Mouse (Mus musculus): ENCODE results near the gene Sds. TPM values are rescaled to one million over a fixed set of nuclear protein-coding genes. Genes with fewer than 3 reads are reported as not detected.

Gene Sds
- polyA plus RNA-seq, 1 experiment from 2014 or later, result not detected

DNA sequence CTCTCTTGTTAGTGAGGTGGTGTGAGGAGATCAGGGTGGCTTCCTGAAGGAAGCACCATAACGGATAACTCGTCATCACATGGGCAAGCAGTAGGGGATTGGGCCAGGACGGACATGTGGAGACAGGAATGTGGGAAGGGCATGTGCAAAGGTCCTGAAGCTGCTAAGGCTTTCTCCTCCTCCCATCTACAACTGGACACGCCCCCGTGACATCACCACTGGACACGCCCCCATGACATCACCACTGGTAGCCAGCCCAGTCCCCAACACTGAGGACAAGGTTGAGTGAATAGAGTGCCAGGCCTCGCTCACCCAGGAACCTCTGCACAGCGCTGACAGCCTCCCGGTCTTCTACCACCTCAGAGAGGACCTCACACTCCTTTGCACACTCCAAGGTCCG lies 17.2 kb upstream of the Sds start:
- Histone ChIP-seq H3K36me3 (ENCODE audit: control insufficient read depth, insufficient read depth, low read length) (no peaks in the 10 kb centered on the region), H3K27me3 (ENCODE audit: control insufficient read depth, insufficient read depth, low read depth, low read length) (peaks cover 16% of the 10 kb centered on the region), H3K9ac (ENCODE audit: low read length) (no peak overlapping the region), H3K27ac (ENCODE audit: low read length) (no peak overlapping the region), H3K4me3 (ENCODE audit: low read length) (no peak overlapping the region), H3K4me1 (replicated peaks; ENCODE audit: control insufficient read depth, insufficient read depth, low read length) (no peaks in the 10 kb centered on the region), H3K9me3 (ENCODE audit: control insufficient read depth, low read length) (no peaks in the 10 kb centered on the region), H3K4me2 (ENCODE audit: low read depth, low read length) (no peak overlapping the region)
- ATAC-seq (ENCODE audit: low read depth), result no peak
- 65% methylated on average over 10 of the region's 10 CpGs for WGBS

DNA sequence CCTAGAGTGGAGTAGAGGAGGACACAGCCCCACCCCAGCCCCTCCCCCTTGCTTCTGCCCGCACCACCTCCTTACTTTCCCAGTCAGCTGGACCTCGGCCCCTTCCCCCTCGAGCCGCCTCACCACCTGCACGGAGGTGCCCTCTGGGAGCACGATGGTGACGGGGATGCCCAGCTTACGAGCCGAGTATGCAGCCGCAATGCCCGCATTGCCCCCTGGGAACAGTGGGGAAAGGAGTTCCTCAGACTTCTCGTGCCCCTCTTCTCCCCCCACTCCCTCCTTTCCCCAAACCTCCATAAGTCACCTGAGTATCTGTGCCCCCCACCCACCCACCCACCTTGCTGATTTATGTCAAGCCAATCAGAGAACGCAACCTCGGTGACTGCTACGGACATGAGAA lies 14.4 kb upstream of the Sds start:
- WGBS, result 53% methylated on average over 15 of the region's 15 CpGs
- Histone ChIP-seq H3K4me3 (ENCODE audit: low read length) (no peak overlapping the region), H3K9ac (ENCODE audit: low read length) (no peak overlapping the region), H3K9me3 (ENCODE audit: control insufficient read depth, low read length) (no peaks in the 10 kb centered on the region), H3K4me1 (replicated peaks; ENCODE audit: control insufficient read depth, insufficient read depth, low read length) (no peaks in the 10 kb centered on the region), H3K36me3 (ENCODE audit: control insufficient read depth, insufficient read depth, low read length) (no peaks in the 10 kb centered on the region), H3K27me3 (ENCODE audit: control insufficient read depth, insufficient read depth, low read depth, low read length) (peaks cover 4% of the 10 kb centered on the region), H3K27ac (ENCODE audit: low read length) (no peak overlapping the region), H3K4me2 (ENCODE audit: low read depth, low read length) (no peak overlapping the region)
- ATAC-seq (ENCODE audit: low read depth), result no peak

DNA sequence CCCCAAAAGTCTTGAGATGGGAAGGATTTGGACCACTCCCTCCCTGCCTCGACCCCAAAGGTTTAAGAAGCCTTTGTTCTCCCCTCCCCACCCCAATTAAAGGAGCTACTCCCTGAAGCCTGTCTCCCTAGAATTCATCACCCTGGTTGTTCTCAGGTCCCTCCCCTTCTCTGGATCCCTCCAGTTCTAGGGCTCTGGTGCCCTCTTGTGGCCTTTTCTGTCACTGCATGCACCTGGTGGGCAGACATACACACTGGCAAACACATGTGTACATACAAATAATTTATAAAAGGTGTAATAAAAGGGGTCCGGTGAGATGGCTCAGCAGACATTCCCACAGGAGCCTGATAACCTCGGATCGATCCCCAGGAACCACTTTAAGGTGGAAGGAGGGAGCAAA lies 12.0 kb upstream of the Sds start:
- no peak overlapping the region for H3K27ac ChIP-seq (ENCODE audit: low read length)
- no peaks in the 10 kb centered on the region for H3K36me3 ChIP-seq (ENCODE audit: control insufficient read depth, insufficient read depth, low read length)
- H3K9ac ChIP-seq (ENCODE audit: low read length), result no peak overlapping the region
- H3K4me3 ChIP-seq (ENCODE audit: low read length), result no peak overlapping the region
- no peak for ATAC-seq (ENCODE audit: low read depth)
- peaks cover 4% of the 10 kb centered on the region for H3K27me3 ChIP-seq (ENCODE audit: control insufficient read depth, insufficient read depth, low read depth, low read length)
- 69% methylated on average over 4 of the region's 4 CpGs for WGBS
- no peaks in the 10 kb centered on the region for H3K9me3 ChIP-seq (ENCODE audit: control insufficient read depth, low read length)
- no peaks in the 10 kb centered on the region for H3K4me1 ChIP-seq (replicated peaks; ENCODE audit: control insufficient read depth, insufficient read depth, low read length)
- H3K4me2 ChIP-seq (ENCODE audit: low read depth, low read length), result no peak overlapping the region

DNA sequence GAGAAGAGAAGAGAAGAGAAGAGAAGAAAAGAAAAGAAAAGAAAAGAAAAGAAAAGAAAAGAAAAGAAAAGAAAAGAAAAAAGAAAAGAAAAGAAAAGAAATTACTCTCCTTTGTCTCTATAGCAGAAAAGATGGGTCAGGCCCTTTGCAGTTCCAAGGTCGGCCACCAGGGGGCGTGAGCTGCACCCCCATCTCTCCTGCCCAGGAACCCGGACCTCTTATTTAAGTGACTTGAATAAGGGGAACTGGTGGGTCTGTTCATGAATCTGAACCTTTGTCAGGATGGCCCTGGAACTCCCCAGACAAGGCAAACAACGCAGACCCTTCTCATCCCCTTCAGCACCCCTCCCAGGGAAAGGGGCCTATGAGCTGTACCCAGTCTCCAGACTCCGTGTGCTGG lies 11.3 kb upstream of the Sds start:
- Histone ChIP-seq H3K27me3 (ENCODE audit: control insufficient read depth, insufficient read depth, low read depth, low read length) (peaks cover 4% of the 10 kb centered on the region), H3K27ac (ENCODE audit: low read length) (no peak overlapping the region), H3K9ac (ENCODE audit: low read length) (no peak overlapping the region), H3K4me1 (replicated peaks; ENCODE audit: control insufficient read depth, insufficient read depth, low read length) (no peaks in the 10 kb centered on the region), H3K4me3 (ENCODE audit: low read length) (no peak overlapping the region), H3K36me3 (ENCODE audit: control insufficient read depth, insufficient read depth, low read length) (no peaks in the 10 kb centered on the region), H3K4me2 (ENCODE audit: low read depth, low read length) (no peak overlapping the region), H3K9me3 (ENCODE audit: control insufficient read depth, low read length) (no peaks in the 10 kb centered on the region)
- 39% methylated on average over 5 of the region's 5 CpGs for WGBS
- ATAC-seq (ENCODE audit: low read depth), result no peak

DNA sequence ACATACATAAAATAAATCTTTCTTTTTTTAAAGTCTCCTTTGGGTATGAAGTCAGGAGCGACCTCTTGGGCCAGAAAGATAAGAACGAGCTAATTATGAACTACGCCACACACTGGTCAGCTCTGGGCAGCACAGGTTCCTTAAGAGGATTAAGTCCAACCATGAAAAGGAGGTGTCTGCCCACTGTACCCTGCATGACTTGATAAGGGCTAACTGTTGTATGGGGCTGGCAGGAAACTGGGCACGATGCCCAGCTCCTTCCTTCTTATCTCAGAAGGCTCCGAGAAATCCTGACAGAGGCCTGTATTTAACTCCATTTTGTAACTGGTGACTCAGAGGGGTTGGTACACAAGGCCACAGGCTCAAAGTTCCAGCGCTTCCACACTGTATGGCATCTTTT lies 10.5 kb upstream of the Sds start:
- 52% methylated on average over 6 of the region's 6 CpGs for WGBS
- ATAC-seq (ENCODE audit: low read depth), result peak; percentile 79
- H3K27ac ChIP-seq (ENCODE audit: low read length), result no peak overlapping the region

DNA sequence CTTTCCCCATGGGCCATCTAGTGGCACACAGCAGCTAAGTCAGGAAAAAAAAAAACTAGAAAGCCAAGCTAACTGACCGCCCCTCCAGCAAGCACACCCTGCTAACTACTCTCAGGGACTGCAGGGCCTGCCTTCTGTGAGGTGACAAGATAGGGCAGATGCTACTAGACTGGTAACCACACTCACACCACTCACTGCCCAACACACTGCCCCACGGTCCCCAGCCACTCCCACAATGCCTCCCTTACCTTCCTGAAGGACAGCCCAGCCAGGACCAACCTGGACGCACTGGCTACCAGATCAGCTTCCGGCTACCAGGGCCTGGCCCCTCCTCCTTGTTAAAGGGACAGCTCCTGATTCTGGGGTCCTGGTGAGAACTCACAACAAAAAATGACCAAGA lies 9.3 kb upstream of the Sds start:
- H3K9ac ChIP-seq (ENCODE audit: low read length), result no peak overlapping the region; the same call in 1 of the 2 replicates
- H3K9me3 ChIP-seq (ENCODE audit: control insufficient read depth, low read length), result no peaks in the 10 kb centered on the region
- peaks cover 4% of the 10 kb centered on the region; the same call in 1 of the 2 replicates for H3K27me3 ChIP-seq (ENCODE audit: control insufficient read depth, insufficient read depth, low read depth, low read length)
- no peaks in the 10 kb centered on the region for H3K4me1 ChIP-seq (replicated peaks; ENCODE audit: control insufficient read depth, insufficient read depth, low read length)
- H3K36me3 ChIP-seq (ENCODE audit: control insufficient read depth, insufficient read depth, low read length), result no peaks in the 10 kb centered on the region
- peak overlapping the region; percentile 27 for H3K4me3 ChIP-seq (ENCODE audit: low read length)
- no peak overlapping the region for H3K27ac ChIP-seq (ENCODE audit: low read length)
- WGBS, result 2% methylated on average over 4 of the region's 4 CpGs
- peak overlapping the region; percentile 33 for H3K4me2 ChIP-seq (ENCODE audit: low read depth, low read length)
- no peak for ATAC-seq (ENCODE audit: low read depth)

More for the DNA sequence above, 10.5 kb upstream of the Sds start:
- H3K4me2 ChIP-seq (ENCODE audit: low read depth, low read length), result no peak overlapping the region
- no peaks in the 10 kb centered on the region for H3K4me1 ChIP-seq (replicated peaks; ENCODE audit: control insufficient read depth, insufficient read depth, low read length)
- H3K27me3 ChIP-seq (ENCODE audit: control insufficient read depth, insufficient read depth, low read depth, low read length), result peaks cover 4% of the 10 kb centered on the region
- no peak overlapping the region for H3K9ac ChIP-seq (ENCODE audit: low read length)
- H3K9me3 ChIP-seq (ENCODE audit: control insufficient read depth, low read length), result no peaks in the 10 kb centered on the region
- no peaks in the 10 kb centered on the region for H3K36me3 ChIP-seq (ENCODE audit: control insufficient read depth, insufficient read depth, low read length)
- no peak overlapping the region for H3K4me3 ChIP-seq (ENCODE audit: low read length)

DNA sequence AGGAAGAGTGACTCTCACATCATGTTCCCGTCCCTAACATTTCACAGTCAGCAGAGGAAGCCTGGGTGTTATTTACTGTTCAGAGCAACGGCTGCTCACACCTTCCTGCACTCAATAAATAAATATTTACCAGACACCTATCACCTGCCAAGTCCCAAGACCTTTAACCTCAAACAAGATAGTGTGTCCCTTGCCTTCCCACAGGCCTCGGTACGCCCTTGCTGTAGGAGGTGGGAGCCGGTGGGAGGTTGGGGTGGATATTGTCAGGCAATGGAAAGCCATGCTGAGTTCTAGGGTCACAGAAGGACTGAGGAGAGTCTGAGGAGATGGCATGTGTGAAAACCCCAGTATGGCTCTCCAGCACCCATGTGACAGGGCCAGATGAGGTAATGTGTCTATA lies 8.0 kb upstream of the Sds start:
- WGBS, result 45% methylated on average over 5 of the region's 5 CpGs
- Histone ChIP-seq H3K4me3 (ENCODE audit: low read length) (no peak overlapping the region), H3K9me3 (ENCODE audit: control insufficient read depth, low read length) (no peaks in the 10 kb centered on the region), H3K27me3 (ENCODE audit: control insufficient read depth, insufficient read depth, low read depth, low read length) (no peaks in the 10 kb centered on the region), H3K27ac (ENCODE audit: low read length) (no peak overlapping the region), H3K4me2 (ENCODE audit: low read depth, low read length) (no peak overlapping the region), H3K36me3 (ENCODE audit: control insufficient read depth, insufficient read depth, low read length) (no peaks in the 10 kb centered on the region), H3K4me1 (replicated peaks; ENCODE audit: control insufficient read depth, insufficient read depth, low read length) (no peaks in the 10 kb centered on the region), H3K9ac (ENCODE audit: low read length) (no peak overlapping the region)
- ATAC-seq (ENCODE audit: low read depth), result no peak

DNA sequence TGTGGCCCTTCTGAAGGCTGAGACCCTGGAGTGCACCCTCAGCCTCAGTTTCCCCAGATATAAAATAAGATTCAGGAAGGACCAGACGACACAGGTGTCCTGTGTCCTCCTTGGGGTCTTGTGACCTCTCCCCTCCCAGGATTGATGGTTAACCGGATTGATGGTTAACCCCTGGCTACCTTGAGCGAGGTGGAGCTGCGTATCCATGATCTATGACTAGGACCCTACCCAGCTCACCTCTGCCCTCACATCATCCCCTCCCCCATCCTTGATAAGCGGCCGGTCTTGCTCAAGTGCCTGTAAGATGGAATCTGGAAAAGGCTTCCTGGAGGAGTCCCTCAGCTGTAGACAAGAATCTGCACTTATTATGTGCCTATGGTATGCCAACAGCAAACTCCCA lies 7.5 kb upstream of the Sds start:
- WGBS, result 64% methylated on average over 6 of the region's 6 CpGs
- Histone ChIP-seq H3K9ac (ENCODE audit: low read length) (no peak overlapping the region), H3K4me3 (ENCODE audit: low read length) (no peak overlapping the region), H3K9me3 (ENCODE audit: control insufficient read depth, low read length) (no peaks in the 10 kb centered on the region), H3K4me1 (replicated peaks; ENCODE audit: control insufficient read depth, insufficient read depth, low read length) (no peaks in the 10 kb centered on the region), H3K27ac (ENCODE audit: low read length) (no peak overlapping the region), H3K27me3 (ENCODE audit: control insufficient read depth, insufficient read depth, low read depth, low read length) (no peaks in the 10 kb centered on the region), H3K36me3 (ENCODE audit: control insufficient read depth, insufficient read depth, low read length) (no peaks in the 10 kb centered on the region), H3K4me2 (ENCODE audit: low read depth, low read length) (no peak overlapping the region)
- ATAC-seq (ENCODE audit: low read depth), result no peak

DNA sequence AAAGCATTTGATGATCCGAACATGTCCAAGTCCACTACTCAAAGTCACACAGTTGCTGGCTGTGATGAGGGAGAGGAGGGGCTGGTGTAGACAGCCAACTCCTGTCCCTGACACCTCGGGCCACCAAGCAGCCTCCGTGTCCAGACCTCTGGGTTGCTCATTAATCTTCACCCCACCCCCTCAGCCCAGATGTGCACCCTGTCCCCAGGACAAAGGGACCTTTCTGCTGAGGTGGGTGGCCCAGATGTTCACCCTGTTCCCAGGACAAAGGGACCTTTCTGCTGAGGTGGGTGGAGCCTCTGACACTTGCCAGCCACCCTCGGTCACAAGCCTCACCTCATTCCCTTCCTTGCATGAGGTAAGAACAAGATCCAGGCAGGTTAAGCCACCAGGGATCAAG lies 4.8 kb upstream of the Sds start:
- WGBS, result 19% methylated on average over 4 of the region's 4 CpGs
- no peak overlapping the region for H3K9ac ChIP-seq (ENCODE audit: low read length)
- H3K4me1 ChIP-seq (replicated peaks; ENCODE audit: control insufficient read depth, insufficient read depth, low read length), result peaks cover 5% of the 10 kb centered on the region
- H3K4me2 ChIP-seq (ENCODE audit: low read depth, low read length), result no peak overlapping the region
- no peak overlapping the region for H3K4me3 ChIP-seq (ENCODE audit: low read length)
- H3K27ac ChIP-seq (ENCODE audit: low read length), result no peak overlapping the region
- H3K36me3 ChIP-seq (ENCODE audit: control insufficient read depth, insufficient read depth, low read length), result no peaks in the 10 kb centered on the region
- H3K27me3 ChIP-seq (ENCODE audit: control insufficient read depth, insufficient read depth, low read depth, low read length), result no peaks in the 10 kb centered on the region
- H3K9me3 ChIP-seq (ENCODE audit: control insufficient read depth, low read length), result no peaks in the 10 kb centered on the region
- no peak for ATAC-seq (ENCODE audit: low read depth)

DNA sequence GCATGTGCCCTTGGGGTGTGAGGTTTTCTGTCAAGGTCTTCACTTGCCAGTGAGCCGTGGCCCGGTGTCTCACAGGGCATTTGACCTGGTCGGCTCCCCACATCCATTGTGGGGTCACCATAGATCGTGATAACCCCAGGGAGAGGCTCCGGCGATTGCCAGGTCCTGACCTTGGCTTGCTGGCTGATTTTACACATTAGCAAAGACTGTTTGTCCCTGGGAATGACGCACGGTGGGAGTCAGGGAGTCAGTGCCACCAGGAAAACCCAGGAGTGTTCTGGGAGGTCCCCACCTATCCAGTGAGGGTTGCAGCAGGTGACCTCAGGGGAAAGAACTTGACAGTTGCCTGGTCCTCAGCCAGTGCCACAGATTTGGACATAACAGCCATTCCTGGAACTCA lies 3.6 kb upstream of the Sds start, which contains the start of gene Sdsl:
Sdsl (minus strand) TSS at position 41 of the 400 bp plus-strand sequence.
- H3K9me3 ChIP-seq (ENCODE audit: control insufficient read depth, low read length), result no peaks in the 10 kb centered on the region
- H3K27me3 ChIP-seq (ENCODE audit: control insufficient read depth, insufficient read depth, low read depth, low read length), result no peaks in the 10 kb centered on the region; the same call in 1 of the 2 replicates
- H3K9ac ChIP-seq (ENCODE audit: low read length), result no peak within 1 kb of the TSS
- no peak within 1 kb of the TSS for H3K4me3 ChIP-seq (ENCODE audit: low read length)
- H3K4me1 ChIP-seq (replicated peaks; ENCODE audit: control insufficient read depth, insufficient read depth, low read length), result peaks cover 5% of the 10 kb centered on the region
- ATAC-seq (ENCODE audit: low read depth), result no peak
- H3K27ac ChIP-seq (ENCODE audit: low read length), result no peak within 1 kb of the TSS
- WGBS, result 56% methylated on average over 8 of the region's 8 CpGs
- no peak within 1 kb of the TSS for H3K4me2 ChIP-seq (ENCODE audit: low read depth, low read length)
- H3K36me3 ChIP-seq (ENCODE audit: control insufficient read depth, insufficient read depth, low read length), result no peaks in the 10 kb centered on the region

All from lung, embryonic 16.5 days (tissue).